ENCODE assay signal across 1 mouse cellular context in the genomic region with DNA sequence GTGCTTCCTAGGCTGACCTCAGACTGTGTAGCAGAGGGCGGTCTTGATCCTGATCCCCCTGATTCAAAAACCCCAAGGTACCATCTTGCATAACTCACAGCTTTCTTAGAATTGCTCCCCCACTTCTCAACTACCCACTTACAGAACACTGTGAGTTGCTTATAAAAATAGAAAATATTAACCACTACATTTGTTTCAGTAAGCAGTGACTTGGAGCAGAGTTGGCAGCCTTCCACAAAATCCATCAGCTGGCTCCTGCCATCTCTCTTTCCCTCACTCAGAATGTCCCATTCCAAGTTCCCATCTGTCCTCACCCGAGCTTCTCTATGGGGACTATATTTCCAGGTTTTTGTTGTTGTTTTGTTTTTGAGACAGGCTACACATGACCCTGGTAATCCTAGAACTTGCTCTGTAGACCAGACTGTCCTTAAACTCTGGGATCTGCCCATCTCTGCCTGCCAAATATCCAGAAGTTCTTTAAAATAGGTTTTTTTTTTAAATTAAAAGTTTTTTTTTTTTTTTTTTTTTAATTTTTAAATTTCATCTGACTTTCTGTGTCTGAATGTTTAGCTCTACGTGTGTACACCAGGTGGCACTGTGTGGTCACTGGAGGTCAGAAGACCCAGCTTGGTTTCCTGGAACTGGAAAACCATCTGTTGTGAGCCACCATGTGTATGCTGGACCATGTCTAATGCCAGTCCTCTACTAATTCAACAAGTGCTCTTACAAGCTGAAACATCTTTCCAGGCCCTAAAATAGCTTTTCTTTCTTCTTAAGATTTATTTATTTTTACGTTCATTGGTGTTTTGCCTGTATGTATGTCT.
TF ChIP-seq lines count a peak whose summit lies in the region.

No protein-coding gene starts in this region.

TF ChIP-seq in MEL, 35 proteins besides CTCF, POLR2A, EP300 and RAD21 (continued from another document):
- TF ChIP-seq GATA1 (IDR thresholded peaks at IDR 0.05; ENCODE audit: low read depth, low read length) (no peak), CHD2 (IDR thresholded peaks at IDR 0.05; ENCODE audit: low read length) (no peak), KAT2A (conservative IDR thresholded peaks at IDR 0.05; ENCODE audit: low read depth, low read length) (no peak), TAL1 (IDR thresholded peaks at IDR 0.05; ENCODE audit: low read length) (no peak), JUND (IDR thresholded peaks at IDR 0.05; ENCODE audit: low read depth, low read length) (no peak), SMC3 (IDR thresholded peaks at IDR 0.05; ENCODE audit: low read depth, low read length) (peak; percentile 84), POLR2AphosphoS2 (IDR thresholded peaks at IDR 0.05; ENCODE audit: low read length) (no peak), MYB (IDR thresholded peaks at IDR 0.05; ENCODE audit: low read depth, low read length) (no peak), MXI1 (IDR thresholded peaks at IDR 0.05; ENCODE audit: low read depth, low read length) (peak; percentile 48; the same call in 1 of the 2 replicates), ZC3H11A (IDR thresholded peaks at IDR 0.05; ENCODE audit: low read depth, low read length) (peak; percentile 77), UBTF (IDR thresholded peaks at IDR 0.05; ENCODE audit: borderline replicate concordance, insufficient read depth, low read depth, low read length) (no peak), MAX (IDR thresholded peaks at IDR 0.05; ENCODE audit: low read length) (no peak), NRF1 (IDR thresholded peaks at IDR 0.05; ENCODE audit: insufficient read depth, low read depth, low read length, poor library complexity, severe bottlenecking) (no peak), MAFK (IDR thresholded peaks at IDR 0.05; ENCODE audit: borderline replicate concordance, low read depth, low read length) (no peak), TBP (IDR thresholded peaks at IDR 0.05; ENCODE audit: low read depth, low read length) (no peak), MYC (IDR thresholded peaks at IDR 0.05; ENCODE audit: low read depth, low read length) (0 out of 2 replicates have a peak, but pooled peaks have one; percentile 36), POLR2AphosphoS5 (IDR thresholded peaks at IDR 0.05; ENCODE audit: borderline replicate concordance, low read depth, low read length) (no peak), USF1 (IDR thresholded peaks at IDR 0.05; ENCODE audit: low read depth, low read length) (no peak), ZNF384 (IDR thresholded peaks at IDR 0.05; ENCODE audit: low read depth, low read length) (peak; percentile 92), ETS1 (IDR thresholded peaks at IDR 0.05; ENCODE audit: low read depth, low read length) (no peak), E2F4 (IDR thresholded peaks at IDR 0.05; ENCODE audit: borderline replicate concordance, low read depth, low read length) (no peak), MEF2A (IDR thresholded peaks at IDR 0.05; ENCODE audit: extremely low read depth, insufficient replicate concordance, low read depth, low read length, poor library complexity, severe bottlenecking) (no peak), CHD1 (IDR thresholded peaks at IDR 0.05; ENCODE audit: low read depth, low read length) (no peak)
